Mouse (Mus musculus) intestine, postnatal 0 days (tissue): Measurements from ENCODE around the gene Hnrnph2. TPM values are rescaled to one million over a fixed set of nuclear protein-coding genes. Genes with fewer than 3 reads are reported as not detected.

Experiments
- ATAC-seq: fragments of 200-750 bp; cut with Nextera tagmentation; 2 replicates; pipeline ENCODE4 v1.8.0; 2017; ENCODE audit warnings: mild to moderate bottlenecking, moderate TSS enrichment, moderate library complexity
- H3K27ac ChIP-seq: fragments of 300-500 bp; sonication (generic); 2 replicates; pipeline ENCODE4 v1.5.1; 2014; ENCODE audit warnings: mild to moderate bottlenecking, low read depth, low read length, moderate library complexity
- H3K27me3 ChIP-seq: fragments of 300-500 bp; sonication (generic); replicated peaks from 2 replicates; pipeline ENCODE4 v1.6.1; 2014; ENCODE audit warnings: low read length, mixed read lengths; ENCODE audit not compliant: control insufficient read depth, insufficient read depth
- H3K36me3 ChIP-seq: fragments of 300-500 bp; sonication (generic); 2 replicates; pipeline ENCODE4 v1.6.1; 2014; ENCODE audit warnings: mild to moderate bottlenecking, moderate library complexity; ENCODE audit not compliant: control insufficient read depth, insufficient read depth
- H3K4me1 ChIP-seq: fragments of 300-500 bp; sonication (generic); replicated peaks from 2 replicates; pipeline ENCODE4 v1.6.1; 2014; ENCODE audit warnings: antibody characterized with exemption, low read length, mixed read lengths; ENCODE audit not compliant: control insufficient read depth, insufficient read depth
- H3K4me2 ChIP-seq: fragments of 300-500 bp; sonication (generic); replicated peaks from 2 replicates; pipeline ENCODE4 v1.6.1; 2014; ENCODE audit warnings: low read depth, mild to moderate bottlenecking, moderate library complexity
- H3K4me3 ChIP-seq: fragments of 300-500 bp; sonication (generic); 2 replicates; pipeline ENCODE4 v1.5.1; 2014; ENCODE audit warnings: low read depth, low read length
- H3K9ac ChIP-seq: fragments of 300-500 bp; sonication (generic); 2 replicates; pipeline ENCODE4 v1.6.1; 2014; ENCODE audit warnings: mild to moderate bottlenecking, low read depth, low read length
- H3K9me3 ChIP-seq: fragments of 300-500 bp; sonication (generic); 2 replicates; pipeline ENCODE4 v1.6.1; 2016; ENCODE audit warnings: mixed run types; ENCODE audit not compliant: control insufficient read depth
- CTCF ChIP-seq: sonication (generic); IDR thresholded peaks from 2 replicates; pipeline ENCODE4 v1.5.1; 2016; ENCODE audit warnings: low read depth, mild to moderate bottlenecking, control low read depth, antibody characterized with exemption, moderate library complexity
- WGBS: fragments of 180-500 bp; shearing (Covaris S2); extraction: QIAGEN DNeasy Blood & Tissue Kit; methylation state at CpG from one replicate; pipeline ENCODE4 v1.1.7; 2014; 5-methylcytosine and 5-hydroxymethylcytosine counted together
- polyA plus RNA-seq: library from polyadenylated mRNA; unstranded; fragments of >200 nt; fragmentation: Nextera tagmentation; extraction: Ambion mirVana; gene quantifications from 2 replicates; pipeline ENCODE4 v1.2.1, GENCODE M21; 2015

The Hnrnph2 gene
- polyA plus RNA-seq, 1 experiment from 2014 or later = 81.7 TPM

DNA sequence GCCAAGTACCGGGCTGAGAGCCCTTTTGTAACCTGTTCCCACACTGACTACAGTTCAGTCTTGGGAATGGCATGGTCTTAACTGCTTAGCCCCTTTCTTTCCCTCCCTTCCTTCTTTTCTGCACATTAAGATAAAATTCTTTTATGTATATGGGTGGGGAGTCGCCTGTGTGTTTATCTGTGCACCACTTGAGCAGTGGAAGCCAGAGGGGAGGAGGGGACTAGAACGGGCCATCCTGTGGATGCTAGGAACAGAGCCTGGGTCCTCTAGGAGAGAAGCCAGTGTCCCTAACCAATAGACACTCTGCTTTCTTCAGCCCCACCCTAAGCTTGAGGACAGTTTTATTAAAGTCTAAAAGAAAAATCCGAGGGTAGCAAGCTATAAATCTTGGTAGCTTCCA lies 10.0 kb downstream of the Hnrnph2 start:
- ATAC-seq = no peak
- no peaks in the 10 kb centered on the region for H3K4me1 ChIP-seq
- no peak overlapping the region for H3K4me2 ChIP-seq
- TF ChIP-seq CTCF = no peak
- H3K9me3 ChIP-seq = no peaks in the 10 kb centered on the region
- no peaks in the 10 kb centered on the region for H3K27me3 ChIP-seq
- H3K4me3 ChIP-seq = no peak overlapping the region
- 63% methylated on average over 4 of the region's 4 CpGs for WGBS
- no peak overlapping the region for H3K9ac ChIP-seq
- H3K27ac ChIP-seq = no peak overlapping the region
- H3K36me3 ChIP-seq = no peaks in the 10 kb centered on the region

DNA sequence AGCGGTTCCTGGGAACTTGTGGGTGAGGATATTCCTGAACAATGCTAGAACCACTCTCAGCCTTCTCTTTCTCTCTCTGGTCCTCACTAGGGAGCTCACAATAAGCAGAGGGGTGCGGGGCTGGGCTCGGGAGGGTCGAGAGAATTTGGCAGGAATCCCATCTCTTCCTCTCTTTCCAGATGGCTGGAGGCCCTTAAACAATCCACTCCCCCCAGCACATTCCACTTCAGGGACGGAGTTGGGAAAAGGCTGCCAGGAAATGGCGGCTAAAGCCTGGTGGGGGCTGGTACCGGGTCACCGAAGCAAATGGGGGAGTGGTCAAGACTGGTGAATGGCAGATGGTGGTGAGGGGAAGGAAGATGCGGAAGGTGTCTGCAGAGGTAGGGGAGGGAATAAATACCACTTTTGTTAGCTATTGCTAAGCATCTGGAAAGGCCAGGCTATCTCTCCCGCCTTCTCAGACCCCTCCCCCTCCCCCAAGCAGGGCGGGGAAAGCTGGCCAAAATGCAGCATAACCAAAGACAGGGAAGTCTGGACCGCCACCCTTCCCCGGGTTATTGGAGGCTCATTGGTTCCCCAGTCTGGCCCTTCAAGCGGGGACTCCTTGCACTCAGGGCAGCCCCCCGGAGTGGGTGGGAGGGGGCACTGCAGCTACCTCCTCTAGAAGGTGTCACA lies 11.4 kb downstream of the Hnrnph2 start:
- H3K27me3 ChIP-seq = no peaks in the 10 kb centered on the region
- ATAC-seq = peak; percentile 68
- no peak overlapping the region for H3K9ac ChIP-seq
- H3K4me1 ChIP-seq = no peaks in the 10 kb centered on the region
- H3K4me3 ChIP-seq = peak overlapping the region; percentile 24; the same call in 1 of the 2 replicates
- H3K4me2 ChIP-seq = peak overlapping the region; percentile 56
- H3K9me3 ChIP-seq = no peaks in the 10 kb centered on the region
- TF ChIP-seq CTCF = no peak
- 13% methylated on average over 14 of the region's 15 CpGs for WGBS
- peak overlapping the region; percentile 50; the same call in 1 of the 2 replicates for H3K27ac ChIP-seq
- no peaks in the 10 kb centered on the region for H3K36me3 ChIP-seq

DNA sequence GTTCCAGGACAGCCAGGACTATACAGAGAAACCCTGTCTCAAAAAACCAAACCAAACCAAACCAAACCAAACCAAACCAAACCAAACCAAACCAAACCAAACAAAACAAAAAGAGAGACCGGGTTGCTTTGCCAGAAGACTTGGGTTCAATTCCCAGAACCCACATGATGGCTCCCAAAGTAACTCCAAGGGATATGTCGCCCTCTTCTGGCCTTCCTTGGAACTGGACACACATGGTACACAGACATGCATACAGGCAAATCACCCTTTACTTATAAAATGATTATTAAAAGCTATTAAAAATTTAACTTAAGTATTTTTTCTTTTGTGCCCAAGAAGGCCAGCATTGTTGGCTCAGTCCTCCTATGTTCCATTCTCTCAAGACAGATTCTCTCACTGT lies 13.3 kb downstream of the Hnrnph2 start:
- no peaks in the 10 kb centered on the region for H3K36me3 ChIP-seq

GRCm38 (mm10) chrX:134619695-134620094 lies 18.7 kb downstream of the Hnrnph2 start:
- no peaks in the 10 kb centered on the region for H3K27me3 ChIP-seq
- no peak for ATAC-seq
- H3K4me1 ChIP-seq = no peaks in the 10 kb centered on the region
- no peak for TF ChIP-seq CTCF
- no peak overlapping the region for H3K4me3 ChIP-seq
- H3K9me3 ChIP-seq = no peaks in the 10 kb centered on the region
- no peak overlapping the region for H3K9ac ChIP-seq
- H3K36me3 ChIP-seq = no peaks in the 10 kb centered on the region
- WGBS = 65% methylated on average over 9 of the region's 9 CpGs
- H3K27ac ChIP-seq = no peak overlapping the region
- no peak overlapping the region for H3K4me2 ChIP-seq

More for the DNA sequence above, 13.3 kb downstream of the Hnrnph2 start:
- H3K27ac ChIP-seq = no peak overlapping the region
- no peak overlapping the region for H3K9ac ChIP-seq
- H3K4me3 ChIP-seq = no peak overlapping the region
- TF ChIP-seq CTCF = peak; percentile 53
- no peaks in the 10 kb centered on the region for H3K4me1 ChIP-seq
- H3K4me2 ChIP-seq = no peak overlapping the region
- 72% methylated on average over 2 of the region's 2 CpGs for WGBS
- H3K27me3 ChIP-seq = no peaks in the 10 kb centered on the region
- no peaks in the 10 kb centered on the region for H3K9me3 ChIP-seq
- ATAC-seq = no peak

GRCm38 (mm10) chrX:134620254-134620865 lies 19.4 kb downstream of the Hnrnph2 start:
- no peak overlapping the region for H3K4me2 ChIP-seq
- H3K4me3 ChIP-seq = no peak overlapping the region
- no peaks in the 10 kb centered on the region for H3K9me3 ChIP-seq
- H3K27me3 ChIP-seq = no peaks in the 10 kb centered on the region
- no peaks in the 10 kb centered on the region for H3K36me3 ChIP-seq
- H3K27ac ChIP-seq = no peak overlapping the region
- H3K4me1 ChIP-seq = no peaks in the 10 kb centered on the region
- no peak for TF ChIP-seq CTCF
- no peak overlapping the region for H3K9ac ChIP-seq
- no peak for ATAC-seq
- WGBS = 51% methylated on average over 8 of the region's 8 CpGs

- TF ChIP-seq CTCF = no peak
Measured at GRCm38 (mm10) chrX:134621685-134622084, 20.7 kb downstream of the Hnrnph2 start.

More at GRCm38 (mm10) chrX:134621685-134622084, 20.7 kb downstream of the Hnrnph2 start:
- Histone ChIP-seq H3K4me1 (no peaks in the 10 kb centered on the region), H3K4me3 (no peak overlapping the region), H3K27ac (no peak overlapping the region), H3K9me3 (no peaks in the 10 kb centered on the region), H3K27me3 (no peaks in the 10 kb centered on the region), H3K36me3 (no peaks in the 10 kb centered on the region), H3K9ac (no peak overlapping the region), H3K4me2 (no peak overlapping the region)
- no peak for ATAC-seq
- 65% methylated on average over 3 of the region's 3 CpGs for WGBS
